Mouse (Mus musculus): ENCODE results near the gene Polr2g. TPM values are rescaled to one million over a fixed set of nuclear protein-coding genes. Genes with fewer than 3 reads are reported as not detected.

Gene Polr2g
- polyA plus RNA-seq, 1 experiment from 2014 or later, result 147 TPM

GRCm38 (mm10) chr19:8770567-8771270, 27.7 kb downstream of the Polr2g start, which contains the start of gene Tmem223:
TSS of gene Tmem223 (plus strand) at chr19:8770996.
- no peaks in the 10 kb centered on the region for H3K27me3 ChIP-seq (ENCODE audit: control insufficient read depth, insufficient read depth, low read depth, low read length)
- H3K36me3 ChIP-seq (ENCODE audit: control insufficient read depth, insufficient read depth, low read length), result peaks cover 47% of the 10 kb centered on the region
- peak within 1 kb of the TSS; percentile 55 for H3K4me2 ChIP-seq (ENCODE audit: low read depth, low read length)
- no peaks in the 10 kb centered on the region for H3K9me3 ChIP-seq (ENCODE audit: control insufficient read depth, low read length)
- H3K9ac ChIP-seq (ENCODE audit: low read length), result peak within 1 kb of the TSS; percentile 87
- peak within 1 kb of the TSS; percentile 86 for H3K27ac ChIP-seq (ENCODE audit: low read length)
- 12% methylated on average over 29 of the region's 29 CpGs for WGBS
- H3K4me1 ChIP-seq (replicated peaks; ENCODE audit: control insufficient read depth, insufficient read depth, low read length), result peaks cover 24% of the 10 kb centered on the region
- ATAC-seq (ENCODE audit: low read depth), result peak; percentile 44; the same call in 1 of the 2 replicates
- peak within 1 kb of the TSS; percentile 73 for H3K4me3 ChIP-seq (ENCODE audit: low read length)

- H3K9ac ChIP-seq (ENCODE audit: low read length), result no peak overlapping the region
- no peak overlapping the region for H3K27ac ChIP-seq (ENCODE audit: low read length)
- no peaks in the 10 kb centered on the region for H3K27me3 ChIP-seq (ENCODE audit: control insufficient read depth, insufficient read depth, low read depth, low read length)
- H3K9me3 ChIP-seq (ENCODE audit: control insufficient read depth, low read length), result no peaks in the 10 kb centered on the region
- no peak overlapping the region for H3K4me2 ChIP-seq (ENCODE audit: low read depth, low read length)
- H3K4me1 ChIP-seq (replicated peaks; ENCODE audit: control insufficient read depth, insufficient read depth, low read length), result peaks cover 4% of the 10 kb centered on the region; the same call in 1 of the 2 replicates
- no peak overlapping the region for H3K4me3 ChIP-seq (ENCODE audit: low read length)
- no peak; the same call in 1 of the 2 replicates for ATAC-seq (ENCODE audit: low read depth)
- WGBS, result 93% methylated on average over 9 of the region's 9 CpGs
- H3K36me3 ChIP-seq (ENCODE audit: control insufficient read depth, insufficient read depth, low read length), result peaks cover 68% of the 10 kb centered on the region
These were observed 32.8 kb downstream of the Polr2g start for GRCm38 (mm10) chr19:8765562-8765961.

DNA sequence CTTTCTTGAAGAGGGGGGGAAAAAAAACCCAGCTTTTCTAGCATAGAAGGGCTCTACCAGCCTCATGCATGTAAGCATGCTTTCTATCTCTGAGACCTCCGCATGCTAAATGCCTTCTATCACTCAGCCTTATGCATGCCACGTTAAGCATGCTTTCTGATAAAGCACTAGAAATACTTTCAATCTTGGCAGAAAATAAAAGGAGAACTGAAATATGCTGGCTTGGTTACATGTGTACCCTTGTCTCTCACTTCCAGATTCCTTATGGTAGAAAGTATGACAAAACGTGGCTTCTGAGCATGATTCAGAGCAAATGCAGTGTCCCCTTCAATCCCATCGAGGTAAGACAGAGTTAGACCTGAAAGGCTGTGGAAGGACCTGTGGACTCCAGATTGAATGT, 35.1 kb downstream of the Polr2g start:
- Histone ChIP-seq H3K4me1 (replicated peaks; ENCODE audit: control insufficient read depth, insufficient read depth, low read length) (peaks cover 4% of the 10 kb centered on the region), H3K4me2 (ENCODE audit: low read depth, low read length) (no peak overlapping the region), H3K9me3 (ENCODE audit: control insufficient read depth, low read length) (no peaks in the 10 kb centered on the region), H3K27me3 (ENCODE audit: control insufficient read depth, insufficient read depth, low read depth, low read length) (no peaks in the 10 kb centered on the region), H3K36me3 (ENCODE audit: control insufficient read depth, insufficient read depth, low read length) (peaks cover 52% of the 10 kb centered on the region), H3K9ac (ENCODE audit: low read length) (no peak overlapping the region), H3K27ac (ENCODE audit: low read length) (no peak overlapping the region), H3K4me3 (ENCODE audit: low read length) (no peak overlapping the region)
- ATAC-seq (ENCODE audit: low read depth), result no peak
- WGBS, result 85% methylated on average over 4 of the region's 4 CpGs

DNA sequence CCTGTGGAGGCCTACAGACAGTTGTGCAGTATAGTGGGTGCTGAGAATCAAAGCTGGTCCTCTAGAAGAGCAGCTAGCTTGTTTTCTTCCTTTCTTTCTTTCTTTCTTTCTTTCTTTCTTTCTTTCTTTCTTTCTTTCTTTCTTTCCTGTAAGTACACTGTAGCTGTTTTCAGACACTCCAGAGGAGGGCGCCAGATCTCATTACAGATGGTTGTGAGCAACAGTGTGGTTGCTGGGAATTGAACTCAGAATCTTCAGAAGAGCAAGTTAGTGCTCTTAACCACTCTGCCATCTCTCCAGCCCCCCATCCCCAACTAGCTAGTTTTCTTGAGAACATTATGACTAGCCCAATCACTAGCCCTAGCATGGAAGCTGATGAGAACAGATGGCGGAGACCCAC, 37.6 kb downstream of the Polr2g start:
- no peak for ATAC-seq (ENCODE audit: low read depth)
- WGBS, result 98% methylated on average over 2 of the region's 2 CpGs
- no peak overlapping the region for H3K4me2 ChIP-seq (ENCODE audit: low read depth, low read length)
- no peaks in the 10 kb centered on the region for H3K27me3 ChIP-seq (ENCODE audit: control insufficient read depth, insufficient read depth, low read depth, low read length)
- no peak overlapping the region for H3K27ac ChIP-seq (ENCODE audit: low read length)
- peaks cover 26% of the 10 kb centered on the region for H3K36me3 ChIP-seq (ENCODE audit: control insufficient read depth, insufficient read depth, low read length)
- H3K9ac ChIP-seq (ENCODE audit: low read length), result no peak overlapping the region
- no peaks in the 10 kb centered on the region for H3K9me3 ChIP-seq (ENCODE audit: control insufficient read depth, low read length)
- H3K4me1 ChIP-seq (replicated peaks; ENCODE audit: control insufficient read depth, insufficient read depth, low read length), result peaks cover 13% of the 10 kb centered on the region
- no peak overlapping the region for H3K4me3 ChIP-seq (ENCODE audit: low read length)

DNA sequence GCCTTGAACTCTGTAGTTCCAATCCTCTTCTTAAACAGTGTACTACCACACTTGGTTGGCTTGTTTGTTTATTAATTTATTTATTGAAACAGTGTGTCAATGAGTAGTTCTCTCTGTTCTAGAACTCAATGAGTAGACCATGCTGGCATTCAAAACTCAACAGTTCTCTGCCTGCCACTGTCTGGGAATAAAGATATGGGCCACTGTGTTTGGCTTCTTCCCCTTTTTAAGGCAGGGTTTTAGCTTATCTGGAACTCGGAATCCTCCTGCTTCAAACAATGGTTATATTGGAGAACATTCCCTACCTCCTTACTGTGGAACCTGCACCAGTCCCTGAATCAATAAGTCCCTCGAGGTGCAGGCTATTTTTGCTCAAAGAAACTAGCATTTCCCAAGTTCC, 39.5 kb downstream of the Polr2g start:
- WGBS, result 83% methylated on average over 2 of the region's 2 CpGs
- Histone ChIP-seq H3K4me1 (replicated peaks; ENCODE audit: control insufficient read depth, insufficient read depth, low read length) (peaks cover 18% of the 10 kb centered on the region), H3K4me3 (ENCODE audit: low read length) (no peak overlapping the region), H3K27ac (ENCODE audit: low read length) (no peak overlapping the region), H3K9me3 (ENCODE audit: control insufficient read depth, low read length) (no peaks in the 10 kb centered on the region), H3K9ac (ENCODE audit: low read length) (no peak overlapping the region), H3K27me3 (ENCODE audit: control insufficient read depth, insufficient read depth, low read depth, low read length) (no peaks in the 10 kb centered on the region), H3K36me3 (ENCODE audit: control insufficient read depth, insufficient read depth, low read length) (peaks cover 19% of the 10 kb centered on the region), H3K4me2 (ENCODE audit: low read depth, low read length) (no peak overlapping the region)
- no peak for ATAC-seq (ENCODE audit: low read depth)

DNA sequence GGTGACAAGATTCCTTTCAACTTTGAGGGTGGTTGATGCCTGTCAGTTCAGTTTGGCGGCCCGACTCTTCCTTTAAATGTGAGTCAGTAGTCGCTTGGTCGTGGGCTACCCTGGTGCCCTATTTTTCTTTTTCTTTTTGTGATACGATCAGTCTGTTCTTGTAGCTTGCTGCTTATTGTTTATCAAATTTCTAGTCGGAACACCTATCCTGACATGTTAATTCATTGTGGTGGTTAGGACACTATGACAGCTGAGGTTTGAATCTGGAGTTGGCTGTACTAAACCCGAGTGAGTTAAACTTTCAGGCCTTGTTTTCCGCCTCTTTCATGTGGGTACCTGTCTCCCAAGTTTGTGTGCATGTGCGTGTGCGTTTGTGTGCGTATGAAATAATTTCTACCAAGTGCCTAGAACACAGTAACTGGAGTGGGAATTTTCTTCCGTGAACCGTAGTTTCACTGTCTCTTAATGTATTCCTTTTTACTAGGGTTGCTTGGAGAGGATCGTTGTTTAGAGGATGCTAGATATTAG, 40.8 kb downstream of the Polr2g start:
- H3K4me3 ChIP-seq (ENCODE audit: low read length), result peak overlapping the region; percentile 63
- H3K9me3 ChIP-seq (ENCODE audit: control insufficient read depth, low read length), result no peaks in the 10 kb centered on the region
- H3K27me3 ChIP-seq (ENCODE audit: control insufficient read depth, insufficient read depth, low read depth, low read length), result no peaks in the 10 kb centered on the region
- WGBS, result 3% methylated on average over 14 of the region's 14 CpGs
- H3K36me3 ChIP-seq (ENCODE audit: control insufficient read depth, insufficient read depth, low read length), result peaks cover 18% of the 10 kb centered on the region
- peak overlapping the region; percentile 83 for H3K9ac ChIP-seq (ENCODE audit: low read length)
- H3K4me1 ChIP-seq (replicated peaks; ENCODE audit: control insufficient read depth, insufficient read depth, low read length), result peaks cover 18% of the 10 kb centered on the region
- ATAC-seq (ENCODE audit: low read depth), result no peak
- peak overlapping the region; percentile 69 for H3K4me2 ChIP-seq (ENCODE audit: low read depth, low read length)
- H3K27ac ChIP-seq (ENCODE audit: low read length), result peak overlapping the region; percentile 86

DNA sequence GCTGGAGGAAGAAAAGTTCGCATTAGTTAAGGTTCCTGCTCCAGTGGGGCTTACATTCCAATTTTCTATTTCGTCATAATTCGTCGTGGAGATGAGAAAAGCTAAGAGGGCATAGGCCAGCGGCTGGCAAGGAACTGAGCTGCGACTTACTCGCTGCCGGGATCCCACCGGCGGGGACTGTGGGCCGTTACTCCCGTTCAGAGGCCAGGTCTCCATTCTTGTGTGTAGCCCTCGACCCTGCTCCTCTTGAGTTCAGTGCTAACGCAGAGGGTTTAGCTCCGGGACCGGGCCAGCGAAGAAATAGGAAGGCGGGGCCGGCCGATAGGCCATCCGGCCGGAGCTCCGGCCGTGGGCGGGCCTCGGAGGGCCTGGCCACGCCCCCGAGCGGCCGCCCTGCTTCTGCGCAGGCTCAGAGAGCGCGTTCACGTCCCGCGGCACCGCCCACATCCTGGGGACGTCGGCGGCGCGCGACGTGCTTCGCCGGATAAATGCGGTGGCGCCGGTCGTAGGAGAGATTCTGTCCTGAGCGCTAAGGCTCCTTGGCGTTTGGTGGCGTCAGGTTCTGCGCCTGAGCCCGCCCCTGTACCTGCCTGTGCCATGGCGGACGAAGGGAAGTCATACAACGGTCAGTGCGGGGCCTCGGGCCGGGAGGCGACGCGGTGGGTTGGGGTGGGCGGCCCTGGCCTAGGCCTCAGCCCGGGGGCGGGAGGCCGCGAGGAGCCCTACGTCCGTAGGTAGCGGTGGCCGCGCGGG, 41.6 kb downstream of the Polr2g start, which contains the start of gene Nxf1:
Gene Nxf1 (plus strand): TSS at position 439 of the 753 bp plus-strand sequence.
- under 1% methylated on average over 75 of the region's 75 CpGs for WGBS

GRCm38 (mm10) chr19:8755652-8756051, 42.7 kb downstream of the Polr2g start:
- ATAC-seq (ENCODE audit: low read depth), result no peak
- Histone ChIP-seq H3K27ac (ENCODE audit: low read length) (no peak overlapping the region), H3K36me3 (ENCODE audit: control insufficient read depth, insufficient read depth, low read length) (peaks cover 34% of the 10 kb centered on the region), H3K9me3 (ENCODE audit: control insufficient read depth, low read length) (no peaks in the 10 kb centered on the region), H3K9ac (ENCODE audit: low read length) (peak overlapping the region; percentile 11; the same call in 1 of the 2 replicates), H3K4me3 (ENCODE audit: low read length) (peak overlapping the region; percentile 63; the same call in 1 of the 2 replicates), H3K4me1 (replicated peaks; ENCODE audit: control insufficient read depth, insufficient read depth, low read length) (peaks cover 18% of the 10 kb centered on the region), H3K27me3 (ENCODE audit: control insufficient read depth, insufficient read depth, low read depth, low read length) (no peaks in the 10 kb centered on the region), H3K4me2 (ENCODE audit: low read depth, low read length) (peak overlapping the region; percentile 58)
- WGBS, result 45% methylated on average over 3 of the region's 3 CpGs

More for the DNA sequence above, 41.6 kb downstream of the Polr2g start, which contains the start of gene Nxf1:
- H3K4me1 ChIP-seq (replicated peaks; ENCODE audit: control insufficient read depth, insufficient read depth, low read length), result peaks cover 18% of the 10 kb centered on the region
- H3K9ac ChIP-seq (ENCODE audit: low read length), result peak within 1 kb of the TSS; percentile 83
- peak; percentile 96 for ATAC-seq (ENCODE audit: low read depth)
- peak within 1 kb of the TSS; percentile 63 for H3K4me3 ChIP-seq (ENCODE audit: low read length)
- no peaks in the 10 kb centered on the region for H3K9me3 ChIP-seq (ENCODE audit: control insufficient read depth, low read length)
- H3K27me3 ChIP-seq (ENCODE audit: control insufficient read depth, insufficient read depth, low read depth, low read length), result no peaks in the 10 kb centered on the region
- H3K27ac ChIP-seq (ENCODE audit: low read length), result peak within 1 kb of the TSS; percentile 86
- peaks cover 24% of the 10 kb centered on the region for H3K36me3 ChIP-seq (ENCODE audit: control insufficient read depth, insufficient read depth, low read length)
- H3K4me2 ChIP-seq (ENCODE audit: low read depth, low read length), result peak within 1 kb of the TSS; percentile 69

DNA sequence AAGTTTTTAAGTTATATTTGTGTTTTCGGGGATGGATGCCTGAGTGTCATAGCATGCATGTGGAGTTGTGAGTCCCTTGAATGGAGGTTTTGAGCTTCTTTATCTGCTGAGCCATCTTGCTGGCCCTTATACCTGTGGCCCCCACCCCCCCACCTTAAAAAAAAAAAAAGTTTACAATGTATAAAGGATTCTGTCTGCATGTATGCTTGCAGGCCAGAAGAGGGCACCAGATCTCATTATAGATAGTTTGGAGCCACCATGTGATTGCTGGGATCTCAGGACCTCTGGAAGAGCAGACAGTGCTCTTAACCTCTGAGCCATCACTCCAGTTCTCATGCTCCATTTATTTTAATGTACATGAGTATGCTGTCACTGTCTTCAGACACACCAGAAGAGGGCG, 51.0 kb downstream of the Polr2g start:
- Histone ChIP-seq H3K4me2 (ENCODE audit: low read depth, low read length) (no peak overlapping the region), H3K4me1 (replicated peaks; ENCODE audit: control insufficient read depth, insufficient read depth, low read length) (peaks cover 7% of the 10 kb centered on the region), H3K4me3 (ENCODE audit: low read length) (no peak overlapping the region), H3K9ac (ENCODE audit: low read length) (no peak overlapping the region), H3K27ac (ENCODE audit: low read length) (no peak overlapping the region), H3K27me3 (ENCODE audit: control insufficient read depth, insufficient read depth, low read depth, low read length) (no peaks in the 10 kb centered on the region), H3K36me3 (ENCODE audit: control insufficient read depth, insufficient read depth, low read length) (peaks cover 70% of the 10 kb centered on the region), H3K9me3 (ENCODE audit: control insufficient read depth, low read length) (no peaks in the 10 kb centered on the region)
- WGBS, result 70% methylated on average over 2 of the region's 2 CpGs
- no peak for ATAC-seq (ENCODE audit: low read depth)
